Mouse (Mus musculus) CH12.LX (cell line): ENCODE measurements around the gene Foxa3. TPM values are rescaled to one million over a fixed set of nuclear protein-coding genes. Genes with fewer than 3 reads are reported as not detected.

Source experiments
- DNase-seq: peaks from one replicate; pipeline ENCODE4 v3.0.0-alpha.2; 2013; ENCODE audit errors: extremely low read depth
- H3K27ac ChIP-seq: 2 replicates; pipeline ENCODE4 v1.5.1; 2012; ENCODE audit warnings: low read depth, mild to moderate bottlenecking, control low read depth, moderate library complexity; ENCODE audit not compliant: insufficient read depth
- H3K27me3 ChIP-seq: replicated peaks from 2 replicates; pipeline ENCODE3; 2012; ENCODE audit warnings: inconsistent platforms
- H3K36me3 ChIP-seq, 2 experiments: replicated peaks in 1 of 2; 2 replicates each; pipeline versions ENCODE3 to v1.6.1; 2012; ENCODE audit warnings: inconsistent platforms in 1 of 2, low read length in 1 of 2, mild to moderate bottlenecking in 1 of 2, mixed read lengths in 1 of 2, moderate library complexity in 1 of 2; ENCODE audit not compliant: control insufficient read depth in 1 of 2, insufficient read depth in 1 of 2
- H3K4me1 ChIP-seq, 2 experiments: 2 replicates each; pipeline ENCODE4 v1.6.1; 2012; ENCODE audit warnings: inconsistent platforms in 1 of 2, moderate library complexity in 1 of 2; ENCODE audit not compliant: insufficient read depth in 2 of 2, control insufficient read depth in 1 of 2
- H3K4me2 ChIP-seq: 2 replicates; pipeline ENCODE4 v1.6.1; 2012; ENCODE audit warnings: low read depth, mild to moderate bottlenecking, control low read depth; ENCODE audit not compliant: poor library complexity, insufficient read depth, severe bottlenecking
- H3K4me3 ChIP-seq, 3 experiments: fragments of 150-350 bp in 1 of 3; sonication (generic) in 1 of 3; replicated peaks in 1 of 3; 2 replicates each; pipeline versions ENCODE3 to v1.5.1; 2011 to 2012; ENCODE audit warnings: low read depth in 2 of 3, low read length in 2 of 3, mild to moderate bottlenecking in 2 of 3, moderate library complexity in 2 of 3, control low read depth in 1 of 3, improper control_type of control experiment in 1 of 3, inconsistent platforms in 1 of 3, mixed read lengths in 1 of 3; ENCODE audit not compliant: poor library complexity in 1 of 3
- H3K79me2 ChIP-seq: replicated peaks from 2 replicates; pipeline ENCODE4 v1.6.1; 2012; ENCODE audit warnings: mild to moderate bottlenecking, moderate library complexity; ENCODE audit not compliant: control insufficient read depth, poor library complexity, insufficient read depth, severe bottlenecking; ENCODE audit errors: extremely low read depth
- H3K9ac ChIP-seq: 2 replicates; pipeline ENCODE4 v1.6.1; 2012; ENCODE audit warnings: low read depth, mild to moderate bottlenecking, control low read depth, moderate library complexity; ENCODE audit not compliant: insufficient read depth
- H3K9me3 ChIP-seq: replicated peaks from 2 replicates; pipeline ENCODE3; 2012; ENCODE audit warnings: low read length, inconsistent platforms, mixed read lengths
- CHD1 ChIP-seq: IDR thresholded peaks from 2 replicates; pipeline ENCODE4 v1.6.1; 2012; ENCODE audit warnings: low read depth, low read length, improper control_type of control experiment, inconsistent platforms
- MAZ ChIP-seq: IDR thresholded peaks from 2 replicates; pipeline ENCODE4 v1.6.1; 2012; ENCODE audit warnings: low read depth, mild to moderate bottlenecking, inconsistent platforms, low read length, improper control_type of control experiment, moderate library complexity
- RAD21 ChIP-seq: IDR thresholded peaks from 2 replicates; pipeline ENCODE4 v1.6.1; 2011; ENCODE audit warnings: low read depth, mild to moderate bottlenecking, low read length, improper control_type of control experiment, moderate library complexity
- UBTF ChIP-seq: IDR thresholded peaks from 2 replicates; pipeline ENCODE4 v1.6.1; 2012; ENCODE audit warnings: low read depth, mild to moderate bottlenecking, inconsistent platforms, low read length, improper control_type of control experiment, moderate library complexity
- USF2 ChIP-seq: conservative IDR thresholded peaks from 2 replicates; pipeline ENCODE4 v1.6.1; 2011; ENCODE audit warnings: low read depth, low read length, improper control_type of control experiment
- ZNF384 ChIP-seq: IDR thresholded peaks from 2 replicates; pipeline ENCODE4 v1.6.1; 2012; ENCODE audit warnings: low read depth, low read length, improper control_type of control experiment, inconsistent platforms
- dilution Hi-C: fragments of 300-500 bp; cut with MboI; formaldehyde crosslinking; loops from 2 replicates; pipeline ENCODE4 v1.14.3; 2020; ENCODE audit warnings: low sequenced_read_pairs; ENCODE audit not compliant: extremely low pct_unique_long_range_greater_than_20kb, extremely low pct_ligation_motif_present
- in situ Hi-C: fragments of 300-500 bp; cut with MboI; formaldehyde crosslinking; loops from 3 replicates; pipeline ENCODE4 v1.14.3; 2019; ENCODE audit warnings: low sequenced_read_pairs, low pct_ligation_motif_present, low pct_unique_long_range_greater_than_20kb, mixed read lengths
- polyA plus RNA-seq: library from polyadenylated mRNA; unstranded; fragments of >175 nt; gene quantifications from 2 replicates; pipeline ENCODE4 v1.2.1, GENCODE M21; 2012; ENCODE audit warnings: low read depth; ENCODE audit not compliant: insufficient read length
- total RNA-seq, 2 experiments: library from RNA; depleted of rRNA; stranded (reverse); fragments of 300-350 nt in 1 of 2; fragments of >200 nt in 1 of 2; gene quantifications; 2 replicates each; pipeline ENCODE4 v1.2.3; 2012 to 2014

Gene Foxa3
- total and polyA plus RNA-seq, 3 experiments, result 0.08 TPM; not detected in 2

DNA sequence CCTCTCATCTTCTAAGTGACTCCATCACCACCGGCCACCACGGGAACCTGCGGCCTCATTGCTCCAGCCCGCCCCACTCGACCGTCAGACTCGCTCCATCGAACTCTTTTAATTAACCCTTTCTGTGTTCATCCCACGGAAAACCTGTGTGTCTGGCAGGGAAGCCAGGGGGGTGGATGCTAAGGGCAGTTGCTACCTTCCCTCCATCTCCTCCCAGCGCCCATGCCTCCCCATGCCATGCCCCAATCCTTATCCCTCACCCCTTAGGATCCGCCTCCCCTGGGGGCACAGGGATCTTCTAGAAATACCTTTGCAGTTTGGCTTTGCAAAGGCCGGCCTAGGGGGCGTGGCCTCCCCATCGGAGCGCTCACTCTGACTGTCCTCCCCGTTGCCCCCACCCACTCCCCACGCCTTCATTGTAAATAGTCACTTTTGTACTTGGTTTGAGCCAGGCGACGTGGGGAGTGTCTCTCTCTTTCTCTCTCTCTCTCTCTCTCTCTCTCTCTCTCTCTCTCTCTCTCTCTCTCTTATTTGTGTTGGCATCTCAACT lies 60.0 kb downstream of the Foxa3 start:
- no peak overlapping the region for H3K4me3 ChIP-seq
- peaks cover 1% of the 10 kb centered on the region for H3K9me3 ChIP-seq
- H3K27me3 ChIP-seq, result peaks cover 93% of the 10 kb centered on the region
- TF ChIP-seq RAD21, result no peak
- no peak for TF ChIP-seq USF2
- no peak for TF ChIP-seq MAZ
- no peak for TF ChIP-seq CHD1
- TF ChIP-seq ZNF384, result no peak
- TF ChIP-seq UBTF, result no peak
- H3K4me1 ChIP-seq, result peaks cover 14 to 28% of the 10 kb centered on the region in 2 experiments
- dilution Hi-C loops, result no loop called here
- no peak overlapping the region; the same call in 1 of the 2 replicates for H3K4me2 ChIP-seq
- in situ Hi-C loops, result no loop called here
- no peaks in the 10 kb centered on the region for H3K79me2 ChIP-seq
- DNase-seq, result no peak
- no peak overlapping the region for H3K9ac ChIP-seq
- H3K27ac ChIP-seq, result no peak overlapping the region
- no peaks in the 10 kb centered on the region for H3K36me3 ChIP-seq

Other genes with a start within 250 kb of the Foxa3 start
Only the 20 nearest of the 23 such genes appear.
- gene Psg17, start 201.9 kb downstream of the Foxa3 start, total RNA-seq (2012; rRNA removed), result not detected in 2 replicates
- gene Psg17, start 201.9 kb downstream of the Foxa3 start, total RNA-seq (2014; rRNA removed), result not detected in 2 replicates
- gene Psg17, start 201.9 kb downstream of the Foxa3 start, polyA plus RNA-seq, result not detected in 2 replicates
- not detected in 2 replicates for gene Mill2, start 183.6 kb downstream of the Foxa3 start, total RNA-seq (2012; rRNA removed)
- gene Mill2, start 183.6 kb downstream of the Foxa3 start, total RNA-seq (2014; rRNA removed), result not detected in 2 replicates
- not detected in 2 replicates for gene Mill2, start 183.6 kb downstream of the Foxa3 start, polyA plus RNA-seq
- gene Pglyrp1, start 152.2 kb downstream of the Foxa3 start, total RNA-seq (2012; rRNA removed), result 0.25 and 0.51 TPM in 2 replicates
- 0.45 TPM in 1 of 2 replicates, not detected in the other for gene Pglyrp1, start 152.2 kb downstream of the Foxa3 start, total RNA-seq (2014; rRNA removed)
- gene Pglyrp1, start 152.2 kb downstream of the Foxa3 start, polyA plus RNA-seq, result 3.8 and 4.7 TPM in 2 replicates
- gene Ccdc61, start 113.1 kb downstream of the Foxa3 start, total RNA-seq (2012; rRNA removed), result 16.3 and 17.4 TPM in 2 replicates
- gene Ccdc61, start 113.1 kb downstream of the Foxa3 start, total RNA-seq (2014; rRNA removed), result 11.7 and 11.9 TPM in 2 replicates
- 13.2 and 27.3 TPM in 2 replicates for gene Ccdc61, start 113.1 kb downstream of the Foxa3 start, polyA plus RNA-seq
- gene Nova2, start 97.7 kb downstream of the Foxa3 start, total RNA-seq (2012; rRNA removed), result 0.04 TPM in 2 replicates
- gene Nova2, start 97.7 kb downstream of the Foxa3 start, total RNA-seq (2014; rRNA removed), result not detected in 2 replicates
- gene Nova2, start 97.7 kb downstream of the Foxa3 start, polyA plus RNA-seq, result not detected in 2 replicates
- not detected in 2 replicates for gene Nanos2, start 36.1 kb downstream of the Foxa3 start, total RNA-seq (2012; rRNA removed)
- not detected in 2 replicates for gene Nanos2, start 36.1 kb downstream of the Foxa3 start, total RNA-seq (2014; rRNA removed)
- gene Nanos2, start 36.1 kb downstream of the Foxa3 start, polyA plus RNA-seq, result not detected in 2 replicates
- 2.5 and 2.8 TPM in 2 replicates for gene Mypop, start 32.3 kb downstream of the Foxa3 start, total RNA-seq (2012; rRNA removed)
- 1.2 and 1.3 TPM in 2 replicates for gene Mypop, start 32.3 kb downstream of the Foxa3 start, total RNA-seq (2014; rRNA removed)
- 4.1 and 4.7 TPM in 2 replicates for gene Mypop, start 32.3 kb downstream of the Foxa3 start, polyA plus RNA-seq
- 11.8 and 12.8 TPM in 2 replicates for gene Irf2bp1, start 19.5 kb downstream of the Foxa3 start, total RNA-seq (2012; rRNA removed)
- 3.7 and 4.9 TPM in 2 replicates for gene Irf2bp1, start 19.5 kb downstream of the Foxa3 start, total RNA-seq (2014; rRNA removed)
- gene Irf2bp1, start 19.5 kb downstream of the Foxa3 start, polyA plus RNA-seq, result 6.6 and 7.1 TPM in 2 replicates
- gene Sympk, start 839 bp upstream of the Foxa3 start, total RNA-seq (2012; rRNA removed), result 129 and 141 TPM in 2 replicates
- 42.0 and 43.7 TPM in 2 replicates for gene Sympk, start 839 bp upstream of the Foxa3 start, total RNA-seq (2014; rRNA removed)
- gene Sympk, start 839 bp upstream of the Foxa3 start, polyA plus RNA-seq, result 97.4 and 111 TPM in 2 replicates
- 0.17 and 0.25 TPM in 2 replicates for gene Rsph6a, start 31.2 kb upstream of the Foxa3 start, total RNA-seq (2012; rRNA removed)
- gene Rsph6a, start 31.2 kb upstream of the Foxa3 start, total RNA-seq (2014; rRNA removed), result not detected in 2 replicates
- not detected in 2 replicates for gene Rsph6a, start 31.2 kb upstream of the Foxa3 start, polyA plus RNA-seq
- not detected in 2 replicates for gene Dmwd, start 52.7 kb upstream of the Foxa3 start, total RNA-seq (2012; rRNA removed)
- not detected in 2 replicates for gene Dmwd, start 52.7 kb upstream of the Foxa3 start, total RNA-seq (2014; rRNA removed)
- gene Dmwd, start 52.7 kb upstream of the Foxa3 start, polyA plus RNA-seq, result not detected in 2 replicates
- gene Dmpk, start 60.3 kb upstream of the Foxa3 start, total RNA-seq (2012; rRNA removed), result 0.17 and 0.30 TPM in 2 replicates
- gene Dmpk, start 60.3 kb upstream of the Foxa3 start, total RNA-seq (2014; rRNA removed), result 0.36 TPM in 1 of 2 replicates, not detected in the other
- 0.27 and 0.56 TPM in 2 replicates for gene Dmpk, start 60.3 kb upstream of the Foxa3 start, polyA plus RNA-seq
- 1.3 and 1.8 TPM in 2 replicates for gene Six5, start 71.1 kb upstream of the Foxa3 start, total RNA-seq (2012; rRNA removed)
- gene Six5, start 71.1 kb upstream of the Foxa3 start, total RNA-seq (2014; rRNA removed), result 0.16 TPM in 2 replicates
- 0.25 and 0.33 TPM in 2 replicates for gene Six5, start 71.1 kb upstream of the Foxa3 start, polyA plus RNA-seq
- gene Gm4969, start 94.8 kb upstream of the Foxa3 start, total RNA-seq (2012; rRNA removed), result 0.08 TPM in 1 of 2 replicates, not detected in the other
- not detected in 2 replicates for gene Gm4969, start 94.8 kb upstream of the Foxa3 start, total RNA-seq (2014; rRNA removed)
- not detected in 2 replicates for gene Gm4969, start 94.8 kb upstream of the Foxa3 start, polyA plus RNA-seq
- 11.6 and 12.5 TPM in 2 replicates for gene Fbxo46, start 96.3 kb upstream of the Foxa3 start, total RNA-seq (2012; rRNA removed)
- gene Fbxo46, start 96.3 kb upstream of the Foxa3 start, total RNA-seq (2014; rRNA removed), result 3.5 and 4.0 TPM in 2 replicates
- gene Fbxo46, start 96.3 kb upstream of the Foxa3 start, polyA plus RNA-seq, result 4.8 and 6.1 TPM in 2 replicates
- 9.3 and 9.8 TPM in 2 replicates for gene Qpctl, start 125.8 kb upstream of the Foxa3 start, total RNA-seq (2012; rRNA removed)
- 5.1 and 5.2 TPM in 2 replicates for gene Qpctl, start 125.8 kb upstream of the Foxa3 start, total RNA-seq (2014; rRNA removed)
- 9.2 and 9.6 TPM in 2 replicates for gene Qpctl, start 125.8 kb upstream of the Foxa3 start, polyA plus RNA-seq
- 348 and 408 TPM in 2 replicates for gene Snrpd2, start 126.2 kb upstream of the Foxa3 start, total RNA-seq (2012; rRNA removed)
- gene Snrpd2, start 126.2 kb upstream of the Foxa3 start, total RNA-seq (2014; rRNA removed), result 178 and 213 TPM in 2 replicates
- 177 and 193 TPM in 2 replicates for gene Snrpd2, start 126.2 kb upstream of the Foxa3 start, polyA plus RNA-seq
- 0.04 TPM in 1 of 2 replicates, not detected in the other for gene Gipr, start 142.6 kb upstream of the Foxa3 start, total RNA-seq (2012; rRNA removed)
- not detected in 2 replicates for gene Gipr, start 142.6 kb upstream of the Foxa3 start, total RNA-seq (2014; rRNA removed)
- gene Gipr, start 142.6 kb upstream of the Foxa3 start, polyA plus RNA-seq, result 0.11 and 0.12 TPM in 2 replicates
- gene Eml2, start 152.9 kb upstream of the Foxa3 start, total RNA-seq (2012; rRNA removed), result 32.4 and 52.4 TPM in 2 replicates
- 12.3 and 15.6 TPM in 2 replicates for gene Eml2, start 152.9 kb upstream of the Foxa3 start, total RNA-seq (2014; rRNA removed)
- 29.1 and 30.8 TPM in 2 replicates for gene Eml2, start 152.9 kb upstream of the Foxa3 start, polyA plus RNA-seq
- gene Gpr4, start 189.0 kb upstream of the Foxa3 start, total RNA-seq (2012; rRNA removed), result 0.04 and 0.08 TPM in 2 replicates
- gene Gpr4, start 189.0 kb upstream of the Foxa3 start, total RNA-seq (2014; rRNA removed), result not detected in 2 replicates
- 0.14 and 0.31 TPM in 2 replicates for gene Gpr4, start 189.0 kb upstream of the Foxa3 start, polyA plus RNA-seq